Mouse (Mus musculus) adrenal gland, postnatal 25 days (tissue): ENCODE results near the gene Abhd17b. TPM values are rescaled to one million over a fixed set of nuclear protein-coding genes. Genes with fewer than 3 reads are reported as not detected.

Experiments used
- DNase-seq: peaks from one replicate; pipeline ENCODE4 v3.0.0; 2021; ENCODE audit warnings: mixed read lengths
- total RNA-seq: library from RNA; stranded (reverse); gene quantifications from 2 replicates; pipeline ENCODE4 v1.2.3, GENCODE M21; 2021

Abhd17b gene
- total RNA-seq, 1 experiment from 2014 or later, result 52.4 TPM

GRCm38 (mm10) chr19:21733176-21733575 lies 80.2 kb downstream of the Abhd17b start:
- no peak for DNase-seq

- peak; percentile 24 for DNase-seq
Measured at GRCm38 (mm10) chr19:21734112-21734511, 81.1 kb downstream of the Abhd17b start.

Other genes with a start within 250 kb of the Abhd17b start
- 14.6 and 22.7 TPM in 2 replicates for gene Gda, start 179.7 kb upstream of the Abhd17b start, total RNA-seq
- gene 1110059E24Rik, start 209 bp upstream of the Abhd17b start, total RNA-seq, result 33.9 and 35.0 TPM in 2 replicates
- 23.8 and 25.8 TPM in 2 replicates for gene Cemip2, start 125.2 kb downstream of the Abhd17b start, total RNA-seq